Mouse (Mus musculus): Measurements from ENCODE around the gene Phf14.

DNA sequence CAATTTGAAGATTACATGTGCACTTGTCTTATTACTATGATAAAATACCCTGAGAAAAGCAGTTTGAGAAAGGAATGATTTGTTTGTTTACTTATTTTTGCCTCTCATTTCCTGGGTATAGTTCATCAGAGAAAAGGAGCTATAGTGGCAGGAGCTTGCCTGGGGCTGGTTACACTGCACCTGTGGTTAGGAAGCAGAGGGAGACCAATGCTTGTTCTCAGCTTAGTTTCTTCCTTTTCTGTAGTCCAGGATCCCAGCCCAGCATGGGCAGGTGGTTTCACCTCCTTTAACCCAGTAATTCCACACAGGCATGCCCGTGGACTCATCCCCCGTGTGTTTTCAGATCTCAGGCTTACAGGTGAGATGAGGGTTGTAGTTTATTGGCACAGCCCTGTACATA is 107.1 kb downstream of the Phf14 start:
- TF ChIP-seq POLR2A (IDR thresholded peaks at IDR 0.05; ENCODE audit: insufficient read depth, low read length), result no peak
- TF ChIP-seq CTCF (IDR thresholded peaks at IDR 0.05; ENCODE audit: low read depth, low read length), result no peak
